ENCODE assay signal across 26 mouse cellular contexts in the genomic region with DNA sequence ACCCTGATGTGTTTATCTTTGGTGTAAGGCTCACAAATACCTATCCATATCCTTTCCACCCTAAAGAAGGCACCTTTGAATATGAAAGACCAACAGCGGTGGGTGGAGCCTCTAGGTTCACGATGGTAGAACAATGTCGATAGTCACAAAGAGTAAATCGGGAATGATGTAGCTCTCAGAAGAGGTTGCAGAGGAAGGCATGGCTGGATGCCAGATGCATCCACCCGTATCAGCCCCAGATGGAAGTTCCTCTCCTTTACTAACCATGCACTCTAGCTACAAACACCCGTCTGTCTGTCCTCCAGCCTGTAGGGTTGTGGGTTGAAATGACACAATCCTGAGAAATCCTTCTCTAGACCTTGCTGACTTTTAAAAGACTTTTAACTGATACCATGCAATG.
"Had no signal": no experiment of that assay in that cellular context is flagged by ENCODE, and none has a peak within 500 bp of the region (broad histone marks: within the 10 kb centered on the region; RNA-seq: fewer than 3 reads in every experiment).

No protein-coding gene starts in this region.

- ATAC-seq: hindbrain, embryonic 16.5 days; inflammation-experienced regulatory T-cells, adult 6 months; intestine, embryonic 15.5 days; intestine, postnatal 0 days; liver, postnatal 0 days had no signal

- H3K4me2 ChIP-seq: heart, embryonic 12.5 days; hindbrain, embryonic 12.5 days; hindbrain, embryonic 14.5 days; intestine, embryonic 15.5 days; limb, embryonic 12.5 days; liver, embryonic 11.5 days; liver, embryonic 13.5 days; liver, embryonic 15.5 days had no signal

- H3K9me3 ChIP-seq: heart, embryonic 10.5 days; heart, embryonic 12.5 days; hindbrain, embryonic 10.5 days; hindbrain, embryonic 12.5 days; intestine, embryonic 15.5 days; limb, embryonic 10.5 days; limb, embryonic 12.5 days; liver, embryonic 13.5 days; liver, embryonic 15.5 days had no signal

- H3K36me3 ChIP-seq: heart, embryonic 10.5 days; heart, embryonic 12.5 days; hindbrain, embryonic 10.5 days; hindbrain, embryonic 12.5 days; intestine, embryonic 15.5 days; limb, embryonic 10.5 days; limb, embryonic 12.5 days; liver, embryonic 13.5 days; liver, embryonic 15.5 days had no signal

- H3K27ac ChIP-seq: gastrocnemius, adult 2 months; heart, embryonic 10.5 days; hindbrain, embryonic 10.5 days; hindbrain, embryonic 12.5 days; hindbrain, embryonic 14.5 days; intestine, embryonic 15.5 days; kidney, postnatal 0 days; layer of hippocampus, adult 2 months; limb, embryonic 10.5 days; limb, embryonic 12.5 days; liver, embryonic 13.5 days; liver, embryonic 15.5 days had no signal

- H3K4me3 ChIP-seq: gastrocnemius, adult 2 months; heart, embryonic 10.5 days; heart, embryonic 12.5 days; hindbrain, embryonic 10.5 days; hindbrain, embryonic 12.5 days; intestine, embryonic 15.5 days; layer of hippocampus, adult 2 months; limb, embryonic 10.5 days; limb, embryonic 12.5 days; liver, embryonic 13.5 days; liver, embryonic 15.5 days had no signal

- DNase-seq: gastrocnemius, adult 2 months; gastrocnemius, postnatal 10 days; gastrocnemius, postnatal 25 days; heart, adult 18-20 months; heart, postnatal 10 days; heart, postnatal 4 days; kidney, postnatal 4 days; liver; liver, embryonic 13.5 days; liver, postnatal 0 days; lung, adult 2 months had no signal

- H3K27me3 ChIP-seq: hindbrain, embryonic 12.5 days; intestine, embryonic 15.5 days; limb, embryonic 12.5 days; liver, embryonic 13.5 days; liver, embryonic 15.5 days had no signal

- H3K9ac ChIP-seq: heart, embryonic 12.5 days; hindbrain, embryonic 12.5 days; hindbrain, embryonic 14.5 days; intestine, embryonic 15.5 days; limb, embryonic 12.5 days; liver, embryonic 13.5 days; liver, embryonic 15.5 days; liver, postnatal 0 days had no signal

- H3K4me1 ChIP-seq: heart, embryonic 12.5 days; intestine, embryonic 15.5 days; limb, embryonic 10.5 days; liver, embryonic 13.5 days; liver, embryonic 15.5 days had no signal
